Mouse (Mus musculus) lung, postnatal 0 days (tissue): ENCODE measurements around the gene Itm2c.

Experiments
- CTCF ChIP-seq: IDR thresholded peaks from 2 replicates; pipeline ENCODE4 v1.5.1; 2016; ENCODE audit warnings: antibody characterized with exemption, mild to moderate bottlenecking
- EP300 ChIP-seq: IDR thresholded peaks from 2 replicates; pipeline ENCODE4 v1.6.1; 2016; ENCODE audit warnings: antibody characterized with exemption, mild to moderate bottlenecking, control low read depth

DNA sequence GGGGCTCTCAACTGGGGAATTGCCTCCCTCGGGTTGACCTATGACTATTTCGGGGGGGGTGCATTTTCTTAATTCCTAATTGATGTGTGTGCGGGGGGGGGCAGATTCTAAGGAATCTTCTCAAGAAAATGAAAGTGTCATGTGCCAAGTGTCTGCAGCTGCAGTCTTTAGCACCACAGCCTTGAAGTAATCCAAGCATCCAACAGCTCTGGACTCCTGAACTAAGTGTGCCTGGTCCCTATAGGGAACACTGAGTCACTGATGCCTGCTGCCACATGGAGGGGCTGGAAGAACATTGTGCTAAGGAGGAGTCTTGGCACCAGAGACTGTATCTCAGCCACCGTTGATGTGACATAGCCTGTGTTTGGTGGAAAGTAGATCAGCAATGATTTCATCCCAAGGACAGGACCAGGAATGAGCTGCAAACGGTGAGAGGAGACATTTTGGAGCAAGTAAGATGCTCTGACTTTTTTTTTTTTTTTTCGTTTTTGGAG is 36.8 kb upstream of the Itm2c start:
- TF ChIP-seq CTCF (0 out of 2 replicates have a peak, but pooled peaks have one; percentile 14), EP300 (no peak)
